Mouse (Mus musculus) lung, postnatal 0 days (tissue): ENCODE data around the gene Man1c1. TPM values are rescaled to one million over a fixed set of nuclear protein-coding genes. Genes with fewer than 3 reads are reported as not detected.
A peak's percentile ranks its signal among the peaks of the same experiment; 100 is the strongest.

Experiments
- ATAC-seq: fragments of 200-750 bp; cut with Nextera tagmentation; 2 replicates; pipeline ENCODE4 v1.8.0; 2017; ENCODE audit warnings: moderate library complexity
- DNase-seq: peaks from one replicate; pipeline ENCODE4 v3.0.0-alpha.2; 2016; ENCODE audit warnings: low spot score
- H3K27ac ChIP-seq: fragments of 300-500 bp; sonication (generic); 2 replicates; pipeline ENCODE4 v1.5.1; 2014; ENCODE audit warnings: antibody characterized with exemption, mild to moderate bottlenecking, low read length, mixed read lengths
- H3K27me3 ChIP-seq: fragments of 300-500 bp; sonication (generic); replicated peaks from 2 replicates; pipeline ENCODE4 v1.6.1; 2014; ENCODE audit warnings: low read length, mixed read lengths; ENCODE audit not compliant: insufficient read depth
- H3K36me3 ChIP-seq: fragments of 300-500 bp; sonication (generic); 2 replicates; pipeline ENCODE4 v1.6.1; 2014; ENCODE audit warnings: low read length, mixed read lengths; ENCODE audit not compliant: insufficient read depth
- H3K4me1 ChIP-seq: fragments of 300-500 bp; sonication (generic); 2 replicates; pipeline ENCODE4 v1.6.1; 2014; ENCODE audit warnings: antibody characterized with exemption, low read depth, low read length, mixed read lengths; ENCODE audit not compliant: insufficient read depth
- H3K4me2 ChIP-seq: fragments of 300-500 bp; sonication (generic); replicated peaks from 2 replicates; pipeline ENCODE4 v1.6.1; 2014; ENCODE audit warnings: low read depth, mild to moderate bottlenecking, low read length, moderate library complexity, mixed read lengths
- H3K4me3 ChIP-seq: fragments of 300-500 bp; sonication (generic); 2 replicates; pipeline ENCODE4 v1.5.1; 2014; ENCODE audit warnings: low read depth, low read length
- H3K9ac ChIP-seq: fragments of 300-500 bp; sonication (generic); replicated peaks from 2 replicates; pipeline ENCODE4 v1.6.1; 2014; ENCODE audit warnings: low read depth, mild to moderate bottlenecking
- H3K9me3 ChIP-seq: fragments of 300-500 bp; sonication (generic); 2 replicates; pipeline ENCODE4 v1.6.1; 2016; ENCODE audit warnings: low read length, mixed read lengths
- CTCF ChIP-seq: IDR thresholded peaks from 2 replicates; pipeline ENCODE4 v1.5.1; 2016; ENCODE audit warnings: antibody characterized with exemption, mild to moderate bottlenecking
- EP300 ChIP-seq: IDR thresholded peaks from 2 replicates; pipeline ENCODE4 v1.6.1; 2016; ENCODE audit warnings: antibody characterized with exemption, mild to moderate bottlenecking, control low read depth
- WGBS: fragments of 180-500 bp; shearing (Covaris S2); extraction: QIAGEN DNeasy Blood & Tissue Kit; methylation state at CpG from one replicate; pipeline ENCODE4 v1.1.7; 2014; 5-methylcytosine and 5-hydroxymethylcytosine counted together
- polyA plus RNA-seq: library from polyadenylated mRNA; unstranded; fragments of >200 nt; fragmentation: Nextera tagmentation; extraction: Ambion mirVana; gene quantifications from 2 replicates; pipeline ENCODE4 v1.2.1, GENCODE M21; 2015

Man1c1 gene
- polyA plus RNA-seq, 1 experiment from 2014 or later = 3.0 TPM

DNA sequence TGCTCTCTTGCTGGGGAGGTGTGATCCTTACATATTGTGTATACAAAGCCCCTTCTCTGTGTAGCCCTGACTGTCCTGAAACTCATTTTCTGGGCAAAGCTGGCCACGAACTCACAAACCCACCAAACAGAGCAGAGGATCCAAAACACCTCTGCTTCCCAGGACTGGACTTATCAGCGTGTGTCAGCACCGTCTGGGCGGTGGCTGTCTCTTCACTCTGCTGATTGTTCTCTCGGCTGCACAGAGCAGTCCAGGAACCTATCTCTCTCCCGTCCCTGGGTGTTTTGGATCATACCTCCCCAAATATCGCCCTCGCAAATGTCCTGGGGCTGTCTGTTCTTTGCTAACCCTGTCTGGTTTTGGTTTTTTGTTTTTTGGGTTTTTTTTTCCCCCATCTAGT is 15.4 kb upstream of the Man1c1 start:
- no peak for ATAC-seq
- Histone ChIP-seq H3K9ac (no peak overlapping the region), H3K27ac (no peak overlapping the region), H3K4me1 (no peaks in the 10 kb centered on the region), H3K4me3 (no peak overlapping the region), H3K4me2 (no peak overlapping the region), H3K36me3 (no peaks in the 10 kb centered on the region), H3K27me3 (no peaks in the 10 kb centered on the region), H3K9me3 (no peaks in the 10 kb centered on the region)
- no peak for DNase-seq
- TF ChIP-seq EP300 (no peak), CTCF (no peak)
- WGBS = 68% methylated on average over 8 of the region's 8 CpGs

DNA sequence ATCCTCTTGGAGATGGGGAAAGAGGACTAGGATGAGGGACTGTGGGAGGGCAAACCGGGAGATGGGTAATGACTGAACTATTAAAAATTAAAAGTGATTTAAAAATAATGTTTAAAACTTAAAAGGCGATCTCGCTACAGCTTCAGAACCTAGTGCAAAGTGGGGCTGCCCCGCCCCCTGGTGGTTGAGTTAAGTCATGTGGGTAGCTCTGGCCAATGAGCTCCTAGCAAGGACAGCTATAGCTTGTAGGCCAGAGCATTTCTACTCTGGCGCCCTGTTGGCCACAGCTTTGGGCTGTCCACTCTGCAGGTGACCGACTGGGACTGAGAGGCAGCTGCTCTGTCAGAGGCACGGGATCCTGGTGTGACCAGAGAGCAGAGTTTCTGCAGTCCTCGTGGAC is 9.8 kb upstream of the Man1c1 start:
- Histone ChIP-seq H3K27ac (no peak overlapping the region), H3K4me3 (no peak overlapping the region), H3K4me2 (no peak overlapping the region), H3K9ac (no peak overlapping the region), H3K4me1 (no peaks in the 10 kb centered on the region), H3K36me3 (no peaks in the 10 kb centered on the region), H3K27me3 (no peaks in the 10 kb centered on the region), H3K9me3 (no peaks in the 10 kb centered on the region)
- peak; percentile 91 for DNase-seq
- TF ChIP-seq EP300 (no peak), CTCF (peak; percentile 88)
- WGBS = 7% methylated on average over 8 of the region's 8 CpGs
- ATAC-seq = peak; percentile 92

DNA sequence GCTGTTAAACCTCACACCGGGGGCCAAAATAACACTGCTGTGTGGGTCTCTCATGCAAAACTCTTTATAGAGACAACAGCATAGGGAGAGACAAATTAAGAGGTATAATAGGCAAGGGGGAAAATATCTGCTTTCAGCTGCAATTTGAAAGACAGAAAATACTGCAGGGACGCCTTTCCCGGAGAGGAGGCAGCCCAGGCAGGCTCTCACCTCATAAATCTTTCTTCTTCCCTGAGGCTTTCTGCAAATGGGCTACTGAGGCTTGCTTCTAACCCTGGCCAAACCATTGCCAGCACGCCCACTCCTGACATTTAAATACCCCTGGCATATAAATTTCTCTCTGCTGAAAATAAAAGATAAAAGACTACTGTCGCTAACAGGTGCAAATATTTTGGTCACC is 1.2 kb upstream of the Man1c1 start:
- DNase-seq (no peak), ATAC-seq (no peak)
- 52% methylated on average over 5 of the region's 5 CpGs for WGBS
- Histone ChIP-seq H3K9ac (no peak overlapping the region), H3K27ac (no peak overlapping the region), H3K27me3 (no peaks in the 10 kb centered on the region; the same call in 1 of the 2 replicates), H3K9me3 (no peaks in the 10 kb centered on the region), H3K4me2 (no peak overlapping the region), H3K36me3 (no peaks in the 10 kb centered on the region), H3K4me1 (peaks cover 12% of the 10 kb centered on the region), H3K4me3 (no peak overlapping the region)
- TF ChIP-seq EP300 = no peak
- no peak for TF ChIP-seq CTCF

DNA sequence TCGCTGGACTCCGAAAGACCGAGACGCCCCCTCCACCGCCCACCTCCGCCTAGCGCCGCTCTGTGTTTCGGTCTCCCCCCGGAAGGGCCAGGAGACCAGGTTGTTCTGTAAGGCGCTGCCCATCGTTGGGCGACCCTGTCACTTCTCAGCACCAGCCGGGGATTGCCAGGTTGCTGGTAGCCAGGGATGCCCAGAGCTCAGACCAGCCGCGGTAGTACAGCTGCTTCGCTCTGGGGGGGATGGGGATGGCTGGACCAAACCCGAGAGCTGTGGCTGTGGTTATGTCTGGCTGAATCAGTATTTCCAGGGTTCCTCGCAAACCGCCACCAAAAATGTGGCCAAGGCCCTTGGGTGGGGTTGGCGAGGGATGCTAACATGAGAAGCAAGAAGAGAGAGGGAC is 500 bp upstream of the Man1c1 start:
- no peaks in the 10 kb centered on the region for H3K36me3 ChIP-seq
- ATAC-seq (no peak), DNase-seq (no peak)
- peak overlapping the region; percentile 35 for H3K4me3 ChIP-seq
- TF ChIP-seq EP300 (no peak), CTCF (no peak)
- WGBS = under 1% methylated on average over 21 of the region's 21 CpGs
- no peak overlapping the region for H3K9ac ChIP-seq
- H3K4me1 ChIP-seq = peaks cover 12% of the 10 kb centered on the region
- no peaks in the 10 kb centered on the region; the same call in 1 of the 2 replicates for H3K27me3 ChIP-seq
- no peaks in the 10 kb centered on the region for H3K9me3 ChIP-seq
- H3K4me2 ChIP-seq = peak overlapping the region; percentile 99
- H3K27ac ChIP-seq = no peak overlapping the region

DNA sequence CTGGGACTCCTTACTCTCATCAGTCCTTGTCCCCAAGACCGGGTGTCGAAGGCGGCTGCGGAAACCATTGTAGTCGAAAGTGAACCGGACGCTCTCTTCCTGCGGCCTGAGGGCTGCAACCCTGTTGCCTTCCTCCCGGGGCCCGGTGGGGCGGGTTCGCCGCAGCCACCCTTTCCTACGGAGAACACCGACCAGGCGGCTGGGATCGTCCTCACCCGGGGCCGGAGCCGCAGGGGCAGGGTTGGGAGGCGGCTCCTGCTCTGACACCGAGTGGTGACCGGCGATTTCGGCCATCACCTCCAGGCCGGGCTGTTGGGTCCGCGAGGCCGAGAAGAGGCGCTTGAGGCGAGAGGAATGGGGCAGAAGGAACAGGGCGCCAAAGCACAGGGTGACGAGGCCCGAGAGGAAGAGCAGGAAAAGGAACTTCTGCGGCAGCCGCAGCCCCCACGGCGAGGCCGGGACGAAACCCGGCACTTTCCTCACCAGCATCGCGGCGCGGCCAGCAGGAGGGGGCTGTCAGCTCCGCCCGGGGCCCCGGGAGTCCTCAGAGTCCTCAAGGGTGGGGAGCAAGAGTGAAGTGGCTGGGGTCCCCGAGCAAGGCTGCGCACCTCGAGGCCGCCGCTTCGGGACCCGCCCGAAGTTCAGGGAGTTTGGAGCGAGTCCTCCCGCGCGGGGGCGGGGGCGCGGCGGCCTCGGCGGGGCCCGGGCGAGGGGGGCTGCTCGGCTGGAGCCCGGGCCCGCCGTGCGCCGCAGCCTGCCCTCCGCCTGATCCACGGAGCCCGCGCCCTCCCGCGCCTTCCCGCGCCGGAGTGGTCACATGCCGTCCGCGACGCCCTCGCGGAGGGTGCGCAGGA is 882 bp downstream of the Man1c1 start:
- H3K27ac ChIP-seq = peak overlapping the region; percentile 59
- WGBS = 2% methylated on average over 51 of the region's 90 CpGs
- H3K27me3 ChIP-seq = no peaks in the 10 kb centered on the region; the same call in 1 of the 2 replicates
- no peaks in the 10 kb centered on the region for H3K36me3 ChIP-seq
- no peaks in the 10 kb centered on the region for H3K9me3 ChIP-seq
- DNase-seq = peak; percentile 35
- peak overlapping the region; percentile 56 for H3K4me3 ChIP-seq
- peak; percentile 16 for ATAC-seq
- H3K9ac ChIP-seq = peak overlapping the region; percentile 54
- no peak for TF ChIP-seq EP300
- TF ChIP-seq CTCF = no peak; the same call in none of the 2 replicates
- peak overlapping the region; percentile 99 for H3K4me2 ChIP-seq
- H3K4me1 ChIP-seq = peaks cover 12% of the 10 kb centered on the region

DNA sequence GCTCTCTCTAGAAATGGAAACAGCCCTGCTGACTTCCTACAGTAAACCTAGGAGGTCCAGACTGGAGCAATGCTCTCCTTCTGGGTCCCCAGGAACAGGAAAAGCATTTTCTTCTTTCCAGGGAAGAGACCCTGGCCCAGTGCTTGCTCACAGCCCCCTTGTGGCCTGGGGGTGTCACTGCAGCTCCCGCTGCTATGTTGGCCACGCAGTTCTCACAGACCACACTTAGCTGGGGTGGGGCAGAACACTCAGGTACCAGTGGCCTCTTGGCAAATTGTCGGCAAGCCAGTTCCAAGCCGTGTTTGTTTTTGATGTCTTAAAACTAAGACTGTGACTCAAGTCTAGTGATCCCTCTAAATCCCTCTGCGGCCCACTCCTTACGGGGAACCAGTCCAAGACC is 2.2 kb downstream of the Man1c1 start:
- H3K9ac ChIP-seq = 0 out of 2 replicates have a peak overlapping the region, but pooled peaks have one; percentile 10

More for the DNA sequence above, 2.2 kb downstream of the Man1c1 start:
- peak; percentile 90 for DNase-seq
- Histone ChIP-seq H3K36me3 (no peaks in the 10 kb centered on the region), H3K27me3 (no peaks in the 10 kb centered on the region; the same call in 1 of the 2 replicates), H3K4me2 (peak overlapping the region; percentile 99), H3K27ac (no peak overlapping the region), H3K4me3 (peak overlapping the region; percentile 56; the same call in 1 of the 2 replicates), H3K9me3 (no peaks in the 10 kb centered on the region), H3K4me1 (peaks cover 12% of the 10 kb centered on the region)
- TF ChIP-seq CTCF (peak; percentile 97), EP300 (no peak)
- WGBS = 17% methylated on average over 6 of the region's 6 CpGs
- peak; percentile 21 for ATAC-seq
